Mouse (Mus musculus) forebrain, postnatal 0 days (tissue): ENCODE data around the gene Clcn3. TPM values are rescaled to one million over a fixed set of nuclear protein-coding genes. Genes with fewer than 3 reads are reported as not detected.
"Not testable (repeated sequence)": the region's sequence is repeated elsewhere in the genome, so short reads cannot be mapped to it uniquely, and the experiment has no call there.

Source experiments
- ATAC-seq: fragments of 200-750 bp; cut with Nextera tagmentation; 2 replicates; pipeline ENCODE4 v1.8.0; 2017; ENCODE audit warnings: mild to moderate bottlenecking, moderate library complexity
- DNase-seq: peaks from one replicate; pipeline ENCODE4 v3.0.0-alpha.2; 2015
- H3K27ac ChIP-seq: fragments of 300-500 bp; sonication (generic); 2 replicates; pipeline ENCODE4 v1.5.1; 2014; ENCODE audit warnings: low read depth, mild to moderate bottlenecking, antibody characterized with exemption, low read length, moderate library complexity, mixed read lengths
- H3K27me3 ChIP-seq: fragments of 300-500 bp; sonication (generic); 2 replicates; pipeline ENCODE4 v1.6.1; 2014; ENCODE audit warnings: mild to moderate bottlenecking, low read length, mixed read lengths; ENCODE audit not compliant: insufficient read depth
- H3K36me3 ChIP-seq: fragments of 300-500 bp; sonication (generic); 2 replicates; pipeline ENCODE4 v1.6.1; 2014; ENCODE audit warnings: mild to moderate bottlenecking, moderate library complexity; ENCODE audit not compliant: insufficient read depth
- H3K4me1 ChIP-seq: fragments of 300-500 bp; sonication (generic); 2 replicates; pipeline ENCODE4 v1.6.1; 2014; ENCODE audit warnings: antibody characterized with exemption; ENCODE audit not compliant: insufficient read depth
- H3K4me2 ChIP-seq: fragments of 300-500 bp; sonication (generic); 2 replicates; pipeline ENCODE4 v1.6.1; 2014; ENCODE audit warnings: low read depth, mild to moderate bottlenecking, moderate library complexity
- H3K4me3 ChIP-seq: fragments of 300-500 bp; sonication (generic); 2 replicates; pipeline ENCODE4 v1.5.1; 2014; ENCODE audit warnings: low read depth, low read length, mixed read lengths
- H3K9ac ChIP-seq: fragments of 300-500 bp; sonication (generic); 2 replicates; pipeline ENCODE4 v1.6.1; 2014; ENCODE audit warnings: mild to moderate bottlenecking
- H3K9me3 ChIP-seq: fragments of 300-500 bp; sonication (generic); 2 replicates; pipeline ENCODE4 v1.6.1; 2016; ENCODE audit warnings: low read length
- CTCF ChIP-seq: sonication (generic); IDR thresholded peaks from 2 replicates; pipeline ENCODE4 v1.5.1; 2016; ENCODE audit warnings: antibody characterized with exemption, control low read depth, low read depth
- WGBS: fragments of 180-500 bp; shearing (Covaris S2); extraction: QIAGEN DNeasy Blood & Tissue Kit; methylation state at CpG from one replicate; pipeline ENCODE4 v1.1.7; 2014; 5-methylcytosine and 5-hydroxymethylcytosine counted together
- polyA plus RNA-seq: library from polyadenylated mRNA; unstranded; fragments of >200 nt; fragmentation: Nextera tagmentation; extraction: Ambion mirVana; gene quantifications from 2 replicates; pipeline ENCODE4 v1.2.1, GENCODE M21; 2015
- total RNA-seq: library from RNA; depleted of rRNA; stranded (reverse); fragments of >200 nt; gene quantifications from 2 replicates; pipeline ENCODE4 v1.2.3, GENCODE M21; 2014; rRNA removed

The Clcn3 gene
- total RNA-seq (98.0 and 109 TPM in 2 replicates), polyA plus RNA-seq (56.0 and 74.4 TPM in 2 replicates)

DNA sequence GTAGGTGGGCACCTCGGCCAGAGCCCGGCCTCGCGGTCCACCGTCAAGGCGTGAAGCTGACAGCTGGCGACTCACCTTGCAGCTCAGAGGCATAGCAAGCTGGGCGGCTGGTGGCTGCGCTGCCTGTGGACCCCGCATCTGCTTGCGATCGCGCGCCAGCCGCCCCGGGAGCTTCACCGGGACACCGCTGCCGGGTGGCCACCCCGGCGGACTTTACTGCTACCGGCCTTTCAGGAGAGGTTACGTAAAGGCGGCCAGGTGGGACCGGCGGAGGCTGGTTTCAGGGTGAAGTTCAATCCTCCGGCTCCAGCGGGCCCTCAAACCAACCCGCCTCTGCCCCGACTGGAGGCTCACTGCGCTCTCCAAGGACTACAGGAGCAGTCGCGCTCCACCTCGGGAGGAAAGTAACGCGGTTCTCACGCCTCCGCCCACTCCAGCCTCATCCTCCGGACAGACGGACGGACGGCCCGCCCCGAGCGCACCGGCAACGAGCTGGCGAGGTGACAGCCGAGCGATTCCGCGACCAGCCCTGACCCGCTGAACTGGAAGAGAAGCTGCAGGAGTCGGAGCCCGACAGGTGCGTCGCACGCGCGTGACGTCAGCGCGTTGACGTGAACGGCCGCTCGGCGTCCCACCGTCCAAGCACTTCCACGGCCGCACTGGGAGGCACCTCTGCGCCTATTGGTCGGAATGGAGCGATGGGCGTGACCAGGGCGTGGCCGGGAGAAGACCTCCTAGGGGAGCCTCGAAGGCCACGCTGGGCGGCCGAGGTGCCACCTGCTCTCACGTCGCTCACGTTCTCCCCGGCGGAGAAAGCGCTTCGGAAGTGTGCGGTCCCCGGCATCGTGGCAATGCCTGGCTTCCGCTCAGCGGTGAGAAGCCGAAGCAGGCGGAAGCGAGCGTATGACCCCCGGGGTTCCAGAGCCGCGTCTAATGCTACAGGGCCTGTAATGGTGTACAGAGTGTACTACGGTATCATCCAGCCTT is at the start of gene Clcn3:
Gene Clcn3, minus strand, starts transcription at position 600 of the 987 bp plus-strand sequence.
- peak within 1 kb of the TSS; percentile 98 for H3K4me2 ChIP-seq
- peaks cover 3% of the 10 kb centered on the region for H3K4me1 ChIP-seq
- peak within 1 kb of the TSS; percentile 87 for H3K4me3 ChIP-seq
- peak; percentile 31 for TF ChIP-seq CTCF
- peak; percentile 98 for DNase-seq
- peak; percentile 99 for ATAC-seq
- WGBS = 2% methylated on average over 101 of the region's 101 CpGs
- no peaks in the 10 kb centered on the region for H3K9me3 ChIP-seq
- no peaks in the 10 kb centered on the region for H3K36me3 ChIP-seq
- H3K27me3 ChIP-seq = no peaks in the 10 kb centered on the region
- H3K27ac ChIP-seq = peak within 1 kb of the TSS; percentile 75
- peak within 1 kb of the TSS; percentile 74 for H3K9ac ChIP-seq

DNA sequence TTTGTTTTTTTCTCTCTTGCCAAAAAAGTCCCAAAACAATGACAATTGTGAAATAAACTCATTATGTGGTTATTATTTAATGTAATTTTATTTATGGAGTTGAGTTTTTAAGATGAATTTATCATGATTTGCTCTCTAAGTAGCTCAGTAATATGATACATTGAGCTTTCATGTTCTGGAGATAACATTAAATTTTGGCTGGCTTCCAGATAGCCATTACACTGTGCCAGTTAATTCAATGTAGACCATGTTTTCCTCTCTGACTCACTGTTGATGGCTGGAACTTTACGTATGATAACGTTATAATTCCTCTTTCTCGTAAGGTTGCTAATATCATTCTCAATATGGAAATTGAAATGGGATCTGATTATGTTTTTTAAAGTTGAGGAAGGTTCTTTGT is 13.4 kb upstream of the Clcn3 start:
- whole genome bisulfite sequencing = 89% methylated on average over 3 of the region's 3 CpGs
- Histone ChIP-seq H3K9ac (no peak overlapping the region), H3K4me3 (no peak overlapping the region), H3K27ac (no peak overlapping the region), H3K4me1 (0 out of 2 replicates have a peak, but pooled peaks cover 5% of the 10 kb centered on the region), H3K4me2 (no peak overlapping the region), H3K9me3 (no peaks in the 10 kb centered on the region), H3K36me3 (no peaks in the 10 kb centered on the region), H3K27me3 (no peaks in the 10 kb centered on the region)
- DNase-seq (no peak), ATAC-seq (no peak)
- TF ChIP-seq CTCF = no peak

DNA sequence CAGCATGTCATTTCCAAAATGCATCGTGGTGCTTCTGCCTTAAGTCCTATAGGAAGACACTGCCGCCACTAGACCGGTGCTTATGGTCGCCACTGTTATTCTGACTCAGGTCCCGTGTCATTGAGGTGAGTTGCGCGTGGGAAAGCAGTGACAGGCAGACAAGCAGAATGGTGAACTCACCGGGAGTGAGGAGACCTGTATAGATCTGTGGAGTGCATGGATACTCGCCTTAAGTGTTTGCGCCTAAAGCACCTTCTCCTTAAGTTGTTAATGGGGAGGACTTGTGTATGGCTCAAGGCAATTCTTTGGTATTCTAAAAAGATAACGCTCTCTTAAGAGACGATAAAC is 10.5 kb upstream of the Clcn3 start:
- Histone ChIP-seq H3K4me2 (peak overlapping the region; percentile 80), H3K4me1 (0 out of 2 replicates have a peak, but pooled peaks cover 5% of the 10 kb centered on the region), H3K4me3 (peak overlapping the region; percentile 98), H3K9me3 (no peaks in the 10 kb centered on the region), H3K27ac (peak overlapping the region; percentile 84), H3K36me3 (no peaks in the 10 kb centered on the region), H3K27me3 (no peaks in the 10 kb centered on the region), H3K9ac (peak overlapping the region; percentile 77)
- peak; percentile 14; the same call in 1 of the 2 replicates for TF ChIP-seq CTCF
- WGBS = 7% methylated on average over 12 of the region's 12 CpGs
- ATAC-seq (no peak), DNase-seq (no peak)

DNA sequence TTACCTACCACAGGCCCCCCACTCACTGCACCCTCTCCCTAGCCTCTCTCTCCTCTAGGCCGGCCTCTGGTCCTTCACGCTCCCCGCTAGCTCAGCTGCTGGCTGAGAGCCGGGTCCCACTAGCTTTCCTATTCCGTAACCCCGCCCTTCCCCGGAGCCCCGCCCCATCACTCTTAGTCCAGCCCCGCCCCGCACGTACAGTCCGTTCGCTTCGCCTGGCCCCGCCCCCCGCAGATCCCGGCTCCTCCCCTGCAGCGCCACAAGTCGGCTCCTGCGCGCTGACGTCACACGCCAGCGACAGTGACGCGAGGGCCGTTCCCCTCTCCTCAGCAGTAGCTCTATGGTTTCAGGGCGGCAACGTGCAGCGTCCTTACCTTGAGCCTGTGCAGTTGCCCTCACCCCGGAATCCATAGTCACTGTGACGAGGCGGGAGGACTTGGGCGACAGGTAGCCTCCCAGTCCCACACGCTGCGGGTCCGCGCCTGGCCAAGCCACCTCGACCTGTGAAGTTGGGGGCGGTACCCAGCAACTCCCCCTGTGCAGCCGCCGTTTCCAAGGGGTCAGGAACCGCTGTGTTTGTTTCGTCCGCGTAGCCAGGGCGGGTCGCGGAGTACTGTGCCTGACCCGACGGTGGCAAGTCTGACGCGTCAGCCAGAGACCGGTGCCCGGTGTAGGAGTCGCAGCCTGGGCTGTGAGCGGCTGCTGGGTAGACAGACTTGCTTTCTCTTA is 10.0 kb upstream of the Clcn3 start, which contains the start of gene Nek1:
Gene Nek1, plus strand, starts transcription at position 286 of the 729 bp plus-strand sequence.
- Histone ChIP-seq H3K9me3 (no peaks in the 10 kb centered on the region), H3K27ac (peak within 1 kb of the TSS; percentile 84), H3K4me2 (peak within 1 kb of the TSS; percentile 80), H3K4me3 (peak within 1 kb of the TSS; percentile 98), H3K27me3 (no peaks in the 10 kb centered on the region), H3K4me1 (0 out of 2 replicates have a peak, but pooled peaks cover 5% of the 10 kb centered on the region), H3K9ac (peak within 1 kb of the TSS; percentile 77), H3K36me3 (no peaks in the 10 kb centered on the region)
- under 1% methylated on average over 57 of the region's 57 CpGs for WGBS
- peak; percentile 98 for ATAC-seq
- no peak for TF ChIP-seq CTCF
- DNase-seq = peak; percentile 97

DNA sequence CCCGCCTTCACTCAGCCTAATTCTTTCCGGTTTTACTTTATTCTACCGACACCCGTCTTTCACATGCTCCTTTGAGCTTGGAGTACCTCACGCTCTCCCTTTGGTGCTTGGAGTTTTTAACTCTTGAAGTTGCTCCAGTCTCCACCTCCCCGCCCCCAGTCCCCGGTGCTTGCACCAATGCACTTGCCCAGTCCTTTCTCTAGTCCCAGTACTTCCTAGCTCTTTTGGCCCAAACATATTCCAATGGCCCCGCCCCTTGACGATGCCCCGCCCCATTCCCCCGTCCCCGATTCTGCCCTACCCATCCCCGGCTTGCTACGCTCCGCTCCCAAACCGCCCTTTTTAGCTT is 9.4 kb upstream of the Clcn3 start:
- H3K9ac ChIP-seq = peak overlapping the region; percentile 77
- H3K27me3 ChIP-seq = no peaks in the 10 kb centered on the region
- DNase-seq (no peak), ATAC-seq (no peak; the same call in 1 of the 2 replicates)
- peak overlapping the region; percentile 80 for H3K4me2 ChIP-seq
- H3K36me3 ChIP-seq = no peaks in the 10 kb centered on the region
- peak overlapping the region; percentile 98 for H3K4me3 ChIP-seq
- no peaks in the 10 kb centered on the region for H3K9me3 ChIP-seq
- 2% methylated on average over 16 of the region's 16 CpGs for WGBS
- H3K27ac ChIP-seq = peak overlapping the region; percentile 71
- no peak for TF ChIP-seq CTCF
- 0 out of 2 replicates have a peak, but pooled peaks cover 5% of the 10 kb centered on the region for H3K4me1 ChIP-seq

DNA sequence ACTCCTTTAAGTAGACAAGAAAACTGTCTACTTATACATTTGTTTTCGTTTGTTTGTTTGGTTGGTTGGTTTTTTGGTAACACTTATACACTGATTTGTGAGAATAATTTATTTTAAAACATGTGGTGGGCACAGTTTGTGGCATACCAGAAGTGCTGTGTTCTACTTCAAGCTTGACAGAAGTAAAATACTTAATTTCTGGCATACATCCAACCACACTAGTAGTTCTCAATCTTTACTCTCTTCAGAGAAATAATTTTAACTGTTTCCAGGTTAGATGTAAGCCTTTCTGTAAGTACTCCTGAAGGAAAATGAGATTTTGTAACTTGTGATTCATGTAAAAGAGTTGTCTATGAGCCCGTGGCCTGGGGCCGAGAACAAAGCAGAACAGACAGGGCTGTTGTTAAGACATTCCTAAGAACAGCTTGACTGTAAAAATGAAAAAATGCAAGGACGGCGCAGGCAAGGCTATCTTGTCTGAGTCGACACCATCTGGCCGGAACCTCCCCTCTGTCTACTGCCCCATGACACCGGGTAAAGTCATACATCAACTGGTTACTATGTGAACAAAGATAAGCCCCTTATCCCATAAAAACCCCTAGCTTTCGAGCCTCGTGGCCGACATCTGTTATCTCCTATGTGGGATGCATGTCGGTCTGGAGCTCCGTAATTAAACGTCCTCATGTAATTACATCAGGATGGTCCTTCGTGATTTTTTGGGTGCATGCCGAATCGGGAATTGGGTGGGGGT is 1.3 kb upstream of the Clcn3 start:
- H3K9ac ChIP-seq, H3K4me1 ChIP-seq, ATAC-seq, H3K27ac ChIP-seq, H3K36me3 ChIP-seq, DNase-seq, H3K9me3 ChIP-seq, H3K27me3 ChIP-seq: not testable (repeated sequence)
- Histone ChIP-seq H3K4me3 (peak overlapping the region; percentile 87), H3K4me2 (peak overlapping the region; percentile 98)
- WGBS = 92% methylated on average over 17 of the region's 17 CpGs
